Mouse (Mus musculus) hindbrain, embryonic 10.5 days (tissue): ENCODE results near the gene 6030408B16Rik. TPM values are rescaled to one million over a fixed set of nuclear protein-coding genes. Genes with fewer than 3 reads are reported as not detected.
A peak's percentile ranks its signal among the peaks of the same experiment; 100 is the strongest.

ENCODE experiments used
- DNase-seq: peaks from one replicate; pipeline ENCODE4 v3.0.0-alpha.2; 2017; ENCODE audit warnings: low spot score
- H3K27ac ChIP-seq: fragments of 300-500 bp; sonication (generic); 2 replicates; pipeline ENCODE4 v1.5.1; 2016; ENCODE audit warnings: mild to moderate bottlenecking, moderate library complexity
- H3K27me3 ChIP-seq: fragments of 300-500 bp; sonication (generic); 2 replicates; pipeline ENCODE4 v1.6.1; 2016; ENCODE audit warnings: mild to moderate bottlenecking; ENCODE audit not compliant: poor library complexity, insufficient read depth, severe bottlenecking
- H3K36me3 ChIP-seq: fragments of 300-500 bp; sonication (generic); 2 replicates; pipeline ENCODE4 v1.6.1; 2016; ENCODE audit warnings: mild to moderate bottlenecking, moderate library complexity
- H3K4me1 ChIP-seq: fragments of 300-500 bp; sonication (generic); replicated peaks from 2 replicates; pipeline ENCODE4 v1.6.1; 2016; ENCODE audit warnings: mild to moderate bottlenecking
- H3K4me3 ChIP-seq: fragments of 300-500 bp; sonication (generic); 2 replicates; pipeline ENCODE4 v1.5.1; 2016; ENCODE audit warnings: mild to moderate bottlenecking, moderate library complexity
- H3K9me3 ChIP-seq: fragments of 300-500 bp; sonication (generic); 2 replicates; pipeline ENCODE4 v1.6.1; 2016; ENCODE audit warnings: mild to moderate bottlenecking, moderate library complexity
- WGBS: fragments of 180-500 bp; shearing (Covaris S2); methylation state at CpG from one replicate; pipeline ENCODE4 v1.1.7; 2016; 5-methylcytosine and 5-hydroxymethylcytosine counted together
- polyA plus RNA-seq: library from polyadenylated mRNA; unstranded; fragments of >200 nt; fragmentation: Nextera tagmentation; extraction: Ambion mirVana; gene quantifications from 2 replicates; pipeline ENCODE4 v1.2.1, GENCODE M21; 2016

Gene 6030408B16Rik
- polyA plus RNA-seq, 1 experiment from 2014 or later = 0.39 TPM

DNA sequence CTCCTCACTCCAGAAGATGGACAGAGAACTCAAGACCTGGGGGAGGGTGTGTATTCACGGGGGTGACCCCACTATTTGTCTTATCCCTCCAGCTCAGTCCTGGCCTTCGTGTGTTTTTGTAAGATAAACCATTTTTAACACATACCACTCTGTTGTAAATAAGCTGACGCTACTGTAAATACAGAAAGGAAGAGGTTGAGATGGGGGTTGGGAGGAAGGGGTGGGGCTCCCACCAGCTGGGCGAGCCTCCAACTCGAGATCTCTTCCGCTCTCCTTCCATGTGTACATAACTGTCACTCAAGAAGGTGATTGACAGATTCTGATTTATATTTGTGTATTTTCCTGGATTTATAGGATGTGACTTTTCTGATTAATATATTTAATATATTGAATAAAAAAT lies 18.6 kb upstream of the 6030408B16Rik start:
- peaks cover 3% of the 10 kb centered on the region; the same call in 1 of the 2 replicates for H3K27me3 ChIP-seq
- peaks cover 40% of the 10 kb centered on the region for H3K4me1 ChIP-seq
- peaks cover 38% of the 10 kb centered on the region for H3K36me3 ChIP-seq
- H3K4me3 ChIP-seq = no peak overlapping the region
- WGBS = 80% methylated on average over 6 of the region's 6 CpGs
- no peaks in the 10 kb centered on the region for H3K9me3 ChIP-seq
- no peak overlapping the region for H3K27ac ChIP-seq
- DNase-seq = no peak

- H3K27me3 ChIP-seq = no peaks in the 10 kb centered on the region
- DNase-seq = peak; percentile 65
- H3K27ac ChIP-seq = peak overlapping the region; percentile 86
- no peak overlapping the region for H3K4me3 ChIP-seq
- WGBS = 30% methylated on average over 11 of the region's 11 CpGs
- H3K4me1 ChIP-seq = peaks cover 39% of the 10 kb centered on the region
- no peaks in the 10 kb centered on the region for H3K9me3 ChIP-seq
- peaks cover 20% of the 10 kb centered on the region for H3K36me3 ChIP-seq
Measured at GRCm38 (mm10) chr15:101277351-101277899, 15.6 kb upstream of the 6030408B16Rik start.

DNA sequence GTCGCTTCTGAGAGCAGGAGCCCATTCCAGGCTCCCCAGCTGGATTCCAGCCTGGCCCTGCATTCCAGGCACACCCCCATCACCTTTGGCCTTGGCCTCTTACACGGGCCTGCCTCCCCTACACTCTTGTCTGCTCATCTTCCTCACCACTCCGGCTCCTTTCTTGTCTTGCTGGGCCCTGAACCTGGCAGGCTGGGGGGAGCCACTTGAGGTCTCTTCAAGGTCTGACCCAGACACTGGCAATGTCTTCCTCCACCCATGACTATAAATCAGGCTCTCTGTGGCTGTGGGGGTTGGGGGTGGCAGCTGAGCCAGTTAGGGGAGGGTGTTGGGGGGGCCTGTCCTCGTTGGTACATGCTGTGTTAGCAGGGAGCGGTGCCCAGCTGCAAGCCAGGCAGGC lies 14.4 kb upstream of the 6030408B16Rik start:
- DNase-seq = no peak
- no peaks in the 10 kb centered on the region for H3K9me3 ChIP-seq
- H3K27ac ChIP-seq = peak overlapping the region; percentile 86
- 48% methylated on average over 5 of the region's 5 CpGs for WGBS
- H3K36me3 ChIP-seq = peaks cover 9% of the 10 kb centered on the region
- H3K4me1 ChIP-seq = peaks cover 39% of the 10 kb centered on the region
- no peaks in the 10 kb centered on the region for H3K27me3 ChIP-seq
- H3K4me3 ChIP-seq = no peak overlapping the region

DNA sequence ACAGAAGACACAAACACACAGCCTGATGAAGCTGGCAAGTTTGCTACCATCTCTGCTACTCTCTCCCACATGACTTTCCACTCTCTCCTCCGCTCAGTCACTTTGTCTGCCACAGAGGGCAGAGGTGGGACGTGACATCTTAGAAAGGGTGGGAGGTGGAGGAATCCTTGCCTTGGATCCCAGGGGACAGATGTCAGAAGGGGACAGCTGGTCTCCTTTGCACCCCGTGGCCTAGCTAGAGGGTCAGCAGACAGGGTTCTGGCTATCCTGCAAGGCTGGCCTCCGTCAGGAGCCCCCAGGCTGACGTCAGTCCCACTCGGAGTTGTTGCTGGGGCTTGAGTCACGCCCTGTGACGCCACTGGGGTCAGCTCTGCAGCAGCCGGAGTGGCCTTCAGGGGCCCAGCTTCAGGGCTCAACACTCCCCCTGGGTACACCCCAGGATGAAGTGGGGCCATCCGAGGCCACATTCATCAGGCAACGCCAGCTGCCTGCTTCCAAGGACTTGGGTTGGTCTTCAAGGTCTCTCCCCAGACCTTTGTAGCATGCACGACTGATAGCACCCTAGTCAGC lies 13.5 kb upstream of the 6030408B16Rik start:
- Histone ChIP-seq H3K9me3 (no peaks in the 10 kb centered on the region), H3K27ac (peak overlapping the region; percentile 67), H3K4me3 (no peak overlapping the region), H3K4me1 (peaks cover 39% of the 10 kb centered on the region), H3K36me3 (no peaks in the 10 kb centered on the region), H3K27me3 (no peaks in the 10 kb centered on the region)
- 69% methylated on average over 12 of the region's 12 CpGs for WGBS
- no peak for DNase-seq

DNA sequence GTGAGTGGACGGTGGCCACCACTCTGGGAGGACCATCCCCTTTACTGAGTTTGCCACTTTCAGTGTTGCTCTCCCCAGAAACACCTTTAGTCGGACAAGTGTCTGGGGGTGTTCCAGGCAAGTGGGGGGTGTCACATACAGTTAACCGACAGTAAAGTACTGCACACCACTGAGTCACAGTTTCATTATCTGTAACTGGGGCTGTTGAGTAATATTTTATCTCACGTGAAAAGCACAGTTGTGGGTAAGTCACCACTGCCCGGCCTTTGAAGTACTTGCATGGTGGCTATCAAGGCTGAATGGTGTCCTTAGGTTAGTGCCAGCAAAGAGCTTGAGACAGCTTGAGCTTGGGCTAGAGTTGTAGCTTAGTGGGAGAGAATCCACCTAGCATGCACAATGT lies 10.5 kb upstream of the 6030408B16Rik start:
- peaks cover 17% of the 10 kb centered on the region for H3K36me3 ChIP-seq
- no peak for DNase-seq
- 75% methylated on average over 5 of the region's 5 CpGs for WGBS
- peaks cover 44% of the 10 kb centered on the region for H3K4me1 ChIP-seq
- H3K27ac ChIP-seq = no peak overlapping the region
- no peak overlapping the region for H3K4me3 ChIP-seq
- H3K27me3 ChIP-seq = no peaks in the 10 kb centered on the region
- H3K9me3 ChIP-seq = no peaks in the 10 kb centered on the region

GRCm38 (mm10) chr15:101283183-101283910 lies 9.7 kb upstream of the 6030408B16Rik start:
- H3K27me3 ChIP-seq = no peaks in the 10 kb centered on the region
- peak overlapping the region; percentile 98 for H3K27ac ChIP-seq
- 3% methylated on average over 26 of the region's 26 CpGs for WGBS

GRCm38 (mm10) chr15:101283911-101284750 lies 8.9 kb upstream of the 6030408B16Rik start, which contains the start of gene Atg101:
Gene Atg101, plus strand, starts transcription at chr15:101284272.
- H3K27me3 ChIP-seq = no peaks in the 10 kb centered on the region
- DNase-seq = peak; percentile 92
- WGBS = under 1% methylated on average over 61 of the region's 61 CpGs
- peak within 1 kb of the TSS; percentile 76 for H3K4me3 ChIP-seq
- peaks cover 33% of the 10 kb centered on the region for H3K36me3 ChIP-seq
- peak within 1 kb of the TSS; percentile 98 for H3K27ac ChIP-seq
- H3K9me3 ChIP-seq = no peaks in the 10 kb centered on the region
- peaks cover 28% of the 10 kb centered on the region for H3K4me1 ChIP-seq

More at GRCm38 (mm10) chr15:101283183-101283910, 9.7 kb upstream of the 6030408B16Rik start:
- peak; percentile 62 for DNase-seq
- H3K9me3 ChIP-seq = no peaks in the 10 kb centered on the region
- peaks cover 25% of the 10 kb centered on the region for H3K36me3 ChIP-seq
- H3K4me1 ChIP-seq = peaks cover 35% of the 10 kb centered on the region
- H3K4me3 ChIP-seq = peak overlapping the region; percentile 76

GRCm38 (mm10) chr15:101286129-101286770 lies 6.8 kb upstream of the 6030408B16Rik start:
- DNase-seq = no peak

DNA sequence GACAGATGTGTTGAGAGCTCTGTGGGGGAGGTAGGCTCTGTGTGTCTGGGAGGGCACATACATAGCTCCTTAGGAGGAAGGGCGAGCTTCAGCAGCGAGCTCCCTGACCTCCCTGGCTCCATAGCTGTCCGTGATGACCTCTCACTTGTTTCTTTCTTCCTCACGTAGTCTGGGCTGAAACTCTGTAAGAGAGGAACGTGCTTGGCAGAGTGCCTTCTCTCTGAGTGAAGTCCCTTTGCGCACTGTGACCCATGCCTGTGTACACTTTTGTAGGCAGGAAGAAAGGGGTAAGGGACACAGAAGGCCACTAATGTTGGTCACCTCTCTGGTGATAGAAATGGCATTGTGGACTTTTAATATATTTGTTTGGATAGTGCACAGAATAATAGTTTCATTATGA lies 5.7 kb upstream of the 6030408B16Rik start:
- Histone ChIP-seq H3K4me3 (no peak overlapping the region), H3K27me3 (no peaks in the 10 kb centered on the region), H3K36me3 (peaks cover 65% of the 10 kb centered on the region), H3K27ac (no peak overlapping the region), H3K4me1 (peaks cover 21% of the 10 kb centered on the region), H3K9me3 (no peaks in the 10 kb centered on the region)
- no peak for DNase-seq
- 93% methylated on average over 6 of the region's 6 CpGs for WGBS

More at GRCm38 (mm10) chr15:101286129-101286770, 6.8 kb upstream of the 6030408B16Rik start:
- no peaks in the 10 kb centered on the region for H3K9me3 ChIP-seq
- no peaks in the 10 kb centered on the region for H3K27me3 ChIP-seq
- no peak overlapping the region for H3K27ac ChIP-seq
- WGBS = 72% methylated on average over 9 of the region's 9 CpGs
- H3K4me1 ChIP-seq = peaks cover 21% of the 10 kb centered on the region
- peaks cover 54% of the 10 kb centered on the region for H3K36me3 ChIP-seq
- no peak overlapping the region for H3K4me3 ChIP-seq

GRCm38 (mm10) chr15:101290354-101290753 lies 2.7 kb upstream of the 6030408B16Rik start:
- 95% methylated on average over 15 of the region's 15 CpGs for WGBS

DNA sequence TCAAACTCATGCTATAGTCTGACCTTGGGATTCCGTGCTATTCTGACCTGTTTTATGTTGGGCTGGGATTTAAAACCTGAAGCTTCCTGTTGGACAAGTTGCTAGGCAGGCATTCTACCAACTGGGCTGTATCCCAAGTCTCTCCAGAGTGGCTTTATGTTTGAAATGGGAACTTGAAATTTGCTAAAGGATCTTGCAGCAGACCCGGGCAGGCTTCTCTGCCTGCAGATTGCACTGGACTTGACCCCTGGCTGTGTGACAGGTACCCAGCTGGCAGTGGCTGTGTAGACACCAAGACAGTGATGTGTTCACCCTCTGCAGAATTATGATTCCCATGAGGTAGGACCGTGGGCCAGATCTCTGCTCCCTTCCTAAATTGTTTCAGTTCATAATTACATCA lies 1.0 kb upstream of the 6030408B16Rik start:
- Histone ChIP-seq H3K27me3 (no peaks in the 10 kb centered on the region), H3K4me1 (peaks cover 6% of the 10 kb centered on the region), H3K9me3 (no peaks in the 10 kb centered on the region), H3K36me3 (peaks cover 54% of the 10 kb centered on the region), H3K4me3 (no peak overlapping the region), H3K27ac (no peak overlapping the region)
- no peak for DNase-seq
- 87% methylated on average over 3 of the region's 3 CpGs for WGBS

More at GRCm38 (mm10) chr15:101290354-101290753, 2.7 kb upstream of the 6030408B16Rik start:
- H3K4me1 ChIP-seq = peaks cover 18% of the 10 kb centered on the region
- H3K9me3 ChIP-seq = no peaks in the 10 kb centered on the region
- no peaks in the 10 kb centered on the region for H3K27me3 ChIP-seq
- H3K27ac ChIP-seq = no peak overlapping the region
- H3K36me3 ChIP-seq = peaks cover 66% of the 10 kb centered on the region
- H3K4me3 ChIP-seq = no peak overlapping the region
- DNase-seq = no peak
